Mouse (Mus musculus) ES-Bruce4 (cell line): ENCODE data around the gene Lrrn4cl. TPM values are rescaled to one million over a fixed set of nuclear protein-coding genes. Genes with fewer than 3 reads are reported as not detected.

ENCODE experiments used
- H3K27ac ChIP-seq: 2 replicates; pipeline ENCODE4 v1.5.1; 2012; ENCODE audit warnings: low read length, inconsistent platforms; ENCODE audit not compliant: insufficient read depth
- H3K27me3 ChIP-seq: 2 replicates; pipeline ENCODE4 v1.6.1; 2012; ENCODE audit warnings: mild to moderate bottlenecking, low read length, inconsistent platforms; ENCODE audit not compliant: control insufficient read depth, poor library complexity, insufficient read depth, severe bottlenecking
- H3K36me3 ChIP-seq: 2 replicates; pipeline ENCODE4 v1.6.1; 2012; ENCODE audit warnings: inconsistent platforms, mild to moderate bottlenecking, low read length, moderate library complexity; ENCODE audit not compliant: control insufficient read depth, poor library complexity, insufficient read depth, severe bottlenecking
- H3K4me1 ChIP-seq: one replicate; pipeline ENCODE4 v1.8.1; 2011; ENCODE audit warnings: low read length; ENCODE audit not compliant: control insufficient read depth, insufficient read depth
- H3K4me3 ChIP-seq: 2 replicates; pipeline ENCODE4 v1.5.1; 2011; ENCODE audit warnings: low read depth, mild to moderate bottlenecking, low read length
- H3K9ac ChIP-seq: 2 replicates; pipeline ENCODE4 v1.6.1; 2012; ENCODE audit warnings: low read depth, mild to moderate bottlenecking, inconsistent platforms; ENCODE audit not compliant: poor library complexity, severe bottlenecking
- H3K9me3 ChIP-seq: replicated peaks from 2 replicates; pipeline ENCODE4 v1.6.1; 2012; ENCODE audit warnings: mild to moderate bottlenecking, low read length, inconsistent platforms; ENCODE audit not compliant: control insufficient read depth, poor library complexity, insufficient read depth, severe bottlenecking
- CTCF ChIP-seq: IDR thresholded peaks from one replicate; pipeline ENCODE4 v1.8.1; 2011; ENCODE audit warnings: low read depth, low read length
- EP300 ChIP-seq: IDR thresholded peaks from 2 replicates; pipeline ENCODE4 v1.6.1; 2011; ENCODE audit warnings: low read depth, low read length; ENCODE audit not compliant: insufficient read depth
- POLR2A ChIP-seq: IDR thresholded peaks from one replicate; pipeline ENCODE4 v1.8.1; 2011; ENCODE audit warnings: low read length; ENCODE audit not compliant: insufficient read depth
- polyA plus RNA-seq: library from polyadenylated mRNA; stranded (reverse); fragments of >200 nt; gene quantifications from 2 replicates; pipeline ENCODE4 v1.2.4, GENCODE M21; 2011; ENCODE audit warnings: low read depth; ENCODE audit not compliant: missing spikeins, insufficient read depth, insufficient read length

Lrrn4cl gene
- polyA plus RNA-seq, 1 experiment, result 2.1 TPM

- Histone ChIP-seq H3K36me3 (peaks cover 27% of the 10 kb centered on the region), H3K4me1 (no peaks in the 10 kb centered on the region), H3K9ac (peak overlapping the region; percentile 78), H3K9me3 (no peaks in the 10 kb centered on the region), H3K27ac (peak overlapping the region; percentile 86), H3K27me3 (no peaks in the 10 kb centered on the region), H3K4me3 (peak overlapping the region; percentile 74)
- TF ChIP-seq CTCF (no peak), POLR2A (no peak), EP300 (no peak)
These were observed 20.3 kb downstream of the Lrrn4cl start for GRCm38 (mm10) chr19:8870838-8871237.

- H3K4me3 ChIP-seq, result peak within 1 kb of the TSS; percentile 89
- TF ChIP-seq EP300 (peak; percentile 73), CTCF (no peak), POLR2A (no peak)
- no peaks in the 10 kb centered on the region for H3K9me3 ChIP-seq
- H3K27me3 ChIP-seq, result no peaks in the 10 kb centered on the region
- peak within 1 kb of the TSS; percentile 86 for H3K27ac ChIP-seq
- peaks cover 30% of the 10 kb centered on the region for H3K36me3 ChIP-seq
- no peaks in the 10 kb centered on the region for H3K4me1 ChIP-seq
- H3K9ac ChIP-seq, result peak within 1 kb of the TSS; percentile 91
These were observed 21.0 kb downstream of the Lrrn4cl start, which contains the start of gene Ubxn1 for GRCm38 (mm10) chr19:8871267-8872186. Gene Ubxn1 (plus strand): TSS chr19:8871496.

- H3K9ac ChIP-seq, result peak overlapping the region; percentile 91
- no peaks in the 10 kb centered on the region for H3K27me3 ChIP-seq
- TF ChIP-seq POLR2A (no peak), CTCF (no peak), EP300 (no peak)
- H3K9me3 ChIP-seq, result no peaks in the 10 kb centered on the region
- no peaks in the 10 kb centered on the region for H3K4me1 ChIP-seq
- peaks cover 33% of the 10 kb centered on the region for H3K36me3 ChIP-seq
- H3K27ac ChIP-seq, result peak overlapping the region; percentile 32
- H3K4me3 ChIP-seq, result peak overlapping the region; percentile 89
These were observed 21.8 kb downstream of the Lrrn4cl start for GRCm38 (mm10) chr19:8872266-8872840.

- no peak overlapping the region for H3K27ac ChIP-seq
- H3K27me3 ChIP-seq, result no peaks in the 10 kb centered on the region
- no peak overlapping the region for H3K4me3 ChIP-seq
- peaks cover 35% of the 10 kb centered on the region for H3K36me3 ChIP-seq
- no peaks in the 10 kb centered on the region for H3K9me3 ChIP-seq
- no peaks in the 10 kb centered on the region for H3K4me1 ChIP-seq
- H3K9ac ChIP-seq, result no peak overlapping the region
- TF ChIP-seq CTCF (no peak), EP300 (no peak), POLR2A (no peak)
These were observed 24.5 kb downstream of the Lrrn4cl start for GRCm38 (mm10) chr19:8875031-8875430.

GRCm38 (mm10) chr19:8880311-8881033 lies 29.9 kb downstream of the Lrrn4cl start, which contains the start of gene Uqcc3:
Gene Uqcc3 (minus strand): TSS chr19:8880923.
- TF ChIP-seq POLR2A (peak; percentile 66), EP300 (peak; percentile 59; the same call in 1 of the 2 replicates), CTCF (no peak)
- H3K9ac ChIP-seq, result peak within 1 kb of the TSS; percentile 65
- no peaks in the 10 kb centered on the region for H3K27me3 ChIP-seq
- peak within 1 kb of the TSS; percentile 87 for H3K4me3 ChIP-seq
- no peaks in the 10 kb centered on the region for H3K9me3 ChIP-seq
- H3K36me3 ChIP-seq, result peaks cover 9% of the 10 kb centered on the region
- H3K27ac ChIP-seq, result peak within 1 kb of the TSS; percentile 46; the same call in 1 of the 2 replicates
- H3K4me1 ChIP-seq, result peaks cover 1% of the 10 kb centered on the region
